Mouse (Mus musculus) cerebellum, adult 18-20 months (tissue): ENCODE measurements around the gene Qrich2.
"Not testable (repeated sequence)": the region's sequence is repeated elsewhere in the genome, so short reads cannot be mapped to it uniquely, and the experiment has no call there.

ENCODE experiments used
- DNase-seq, 2 experiments: peaks; one replicate each; pipeline ENCODE4 v3.0.0; 2021

The Qrich2 gene

GRCm38 (mm10) chr11:116428872-116429859 lies 36.9 kb downstream of the Qrich2 start:
- DNase-seq: no peak

GRCm38 (mm10) chr11:116426852-116427575 lies 39.0 kb downstream of the Qrich2 start:
- no peak for DNase-seq

GRCm38 (mm10) chr11:116426328-116426727 lies 39.7 kb downstream of the Qrich2 start:
- not testable (repeated sequence) for DNase-seq

GRCm38 (mm10) chr11:116424621-116425407 lies 41.2 kb downstream of the Qrich2 start:
- no peak for DNase-seq

GRCm38 (mm10) chr11:116423782-116424620 lies 42.0 kb downstream of the Qrich2 start:
- DNase-seq: no peak

GRCm38 (mm10) chr11:116423214-116423613 lies 42.8 kb downstream of the Qrich2 start:
- DNase-seq: no peak

GRCm38 (mm10) chr11:116422562-116422961 lies 43.5 kb downstream of the Qrich2 start:
- DNase-seq: no peak

- DNase-seq: no peak
These were observed 44.9 kb downstream of the Qrich2 start for GRCm38 (mm10) chr11:116421102-116421501.

GRCm38 (mm10) chr11:116418841-116419462 lies 47.1 kb downstream of the Qrich2 start:
- no peak for DNase-seq

GRCm38 (mm10) chr11:116418194-116418840 lies 47.7 kb downstream of the Qrich2 start:
- DNase-seq: no peak

GRCm38 (mm10) chr11:116417054-116417453 lies 49.0 kb downstream of the Qrich2 start:
- DNase-seq: no peak

- no peak for DNase-seq
These were observed 49.7 kb downstream of the Qrich2 start for GRCm38 (mm10) chr11:116416196-116416943.

GRCm38 (mm10) chr11:116413631-116414022 lies 52.4 kb downstream of the Qrich2 start:
- no peak for DNase-seq

- peak; percentile 76 to 87 for DNase-seq
These were observed 53.0 kb downstream of the Qrich2 start, which contains the start of gene Rnf157 for GRCm38 (mm10) chr11:116412904-116413630. Gene Rnf157, minus strand, starts transcription at chr11:116413032.

- peak; percentile 16 to 33 for DNase-seq
These were observed 53.8 kb downstream of the Qrich2 start for GRCm38 (mm10) chr11:116412028-116412827.

- peak; percentile 65 to 78 for DNase-seq
These were observed 54.5 kb downstream of the Qrich2 start for GRCm38 (mm10) chr11:116411582-116411981.

- not testable (repeated sequence) for DNase-seq
These were observed 55.6 kb downstream of the Qrich2 start for GRCm38 (mm10) chr11:116410415-116410814.

- no peak for DNase-seq
These were observed 57.0 kb downstream of the Qrich2 start for GRCm38 (mm10) chr11:116409008-116409407.
